Mouse (Mus musculus): ENCODE results near the gene Bub1b. TPM values are rescaled to one million over a fixed set of nuclear protein-coding genes. Genes with fewer than 3 reads are reported as not detected.
"Not testable (repeated sequence)": the region's sequence is repeated elsewhere in the genome, so short reads cannot be mapped to it uniquely, and the experiment has no call there.

The Bub1b gene
- polyA plus RNA-seq, 1 experiment, result 54.9 TPM

- no peak overlapping the region for H3ac ChIP-seq (ENCODE audit: control insufficient read depth, insufficient read length, low read depth)
- peaks cover 57% of the 10 kb centered on the region for H3K36me3 ChIP-seq (ENCODE audit: control insufficient read depth, insufficient read depth)
- TF ChIP-seq CTCF (IDR thresholded peaks at IDR 0.05; ENCODE audit: control insufficient read depth, insufficient read depth, insufficient read length) (no peak), CEBPB (IDR thresholded peaks at IDR 0.05; ENCODE audit: low read depth) (no peak), MYOD1 (IDR thresholded peaks at IDR 0.05; ENCODE audit: control insufficient read depth, insufficient read length, low read depth) (no peak), USF1 (IDR thresholded peaks at IDR 0.05; ENCODE audit: low read depth) (no peak), MAX (IDR thresholded peaks at IDR 0.05) (no peak), FOSL1 (IDR thresholded peaks at IDR 0.05; ENCODE audit: insufficient read depth, low read length, poor library complexity, severe bottlenecking) (no peak), MYOG (IDR thresholded peaks at IDR 0.05; ENCODE audit: control insufficient read depth, extremely low read depth, insufficient read length) (no peak)
These were observed 43.1 kb downstream of the Bub1b start for GRCm38 (mm10) chr2:118641147-118641546.

GRCm38 (mm10) chr2:118642431-118642830, 44.4 kb downstream of the Bub1b start:
- no peak overlapping the region for H3ac ChIP-seq (ENCODE audit: control insufficient read depth, insufficient read length, low read depth)
- TF ChIP-seq FOSL1 (IDR thresholded peaks at IDR 0.05; ENCODE audit: insufficient read depth, low read length, poor library complexity, severe bottlenecking) (no peak), CEBPB (IDR thresholded peaks at IDR 0.05; ENCODE audit: low read depth) (no peak), MYOG (IDR thresholded peaks at IDR 0.05; ENCODE audit: control insufficient read depth, extremely low read depth, insufficient read length) (no peak)
- H3K79me3 ChIP-seq (ENCODE audit: low read depth), result no peaks in the 10 kb centered on the region
- peaks cover 48% of the 10 kb centered on the region for H3K36me3 ChIP-seq (ENCODE audit: control insufficient read depth, insufficient read depth)
- no peak overlapping the region for H3K4me3 ChIP-seq (ENCODE audit: insufficient read depth, poor library complexity, severe bottlenecking)
- no peaks in the 10 kb centered on the region for H3K79me2 ChIP-seq (ENCODE audit: control insufficient read depth, insufficient read depth)
- no peaks in the 10 kb centered on the region for H3K27me3 ChIP-seq (ENCODE audit: control insufficient read depth, insufficient read depth, insufficient read length)

More at GRCm38 (mm10) chr2:118641147-118641546, 43.1 kb downstream of the Bub1b start:
- no peaks in the 10 kb centered on the region for H3K27me3 ChIP-seq (ENCODE audit: control insufficient read depth, insufficient read depth, insufficient read length)
- H3K79me3 ChIP-seq (ENCODE audit: low read depth), result no peaks in the 10 kb centered on the region
- no peak overlapping the region for H3K4me3 ChIP-seq (ENCODE audit: insufficient read depth, poor library complexity, severe bottlenecking)
- H3K79me2 ChIP-seq (ENCODE audit: control insufficient read depth, insufficient read depth), result no peaks in the 10 kb centered on the region

- H3K36me3 ChIP-seq (ENCODE audit: control insufficient read depth, insufficient read depth), result peaks cover 43% of the 10 kb centered on the region
- no peaks in the 10 kb centered on the region for H3K79me2 ChIP-seq (ENCODE audit: control insufficient read depth, insufficient read depth)
- TF ChIP-seq CTCF (IDR thresholded peaks at IDR 0.05; ENCODE audit: control insufficient read depth, insufficient read depth, insufficient read length), result no peak
- TF ChIP-seq MAX (IDR thresholded peaks at IDR 0.05), result no peak
- no peak for TF ChIP-seq FOSL1 (IDR thresholded peaks at IDR 0.05; ENCODE audit: insufficient read depth, low read length, poor library complexity, severe bottlenecking)
- no peak for TF ChIP-seq MYOD1 (IDR thresholded peaks at IDR 0.05; ENCODE audit: control insufficient read depth, insufficient read length, low read depth)
- TF ChIP-seq MYOG (IDR thresholded peaks at IDR 0.05; ENCODE audit: control insufficient read depth, extremely low read depth, insufficient read length), result no peak
- TF ChIP-seq USF1 (IDR thresholded peaks at IDR 0.05; ENCODE audit: low read depth), result no peak
- no peak for TF ChIP-seq CEBPB (IDR thresholded peaks at IDR 0.05; ENCODE audit: low read depth)
- H3K4me3 ChIP-seq (ENCODE audit: insufficient read depth, poor library complexity, severe bottlenecking), result no peak overlapping the region
- H3K27me3 ChIP-seq (ENCODE audit: control insufficient read depth, insufficient read depth, insufficient read length), result no peaks in the 10 kb centered on the region
- no peaks in the 10 kb centered on the region for H3K79me3 ChIP-seq (ENCODE audit: low read depth)
- no peak overlapping the region for H3ac ChIP-seq (ENCODE audit: control insufficient read depth, insufficient read length, low read depth)
These were observed 44.9 kb downstream of the Bub1b start for GRCm38 (mm10) chr2:118642942-118643341.

- Histone ChIP-seq H3K79me3 (ENCODE audit: low read depth) (no peaks in the 10 kb centered on the region), H3ac (ENCODE audit: control insufficient read depth, insufficient read length, low read depth) (no peak overlapping the region), H3K36me3 (ENCODE audit: control insufficient read depth, insufficient read depth) (peaks cover 8% of the 10 kb centered on the region), H3K27me3 (ENCODE audit: control insufficient read depth, insufficient read depth, insufficient read length) (no peaks in the 10 kb centered on the region), H3K79me2 (ENCODE audit: control insufficient read depth, insufficient read depth) (no peaks in the 10 kb centered on the region), H3K4me3 (ENCODE audit: insufficient read depth, poor library complexity, severe bottlenecking) (no peak overlapping the region)
- no peak for TF ChIP-seq CTCF (IDR thresholded peaks at IDR 0.05; ENCODE audit: control insufficient read depth, insufficient read depth, insufficient read length)
- TF ChIP-seq MYOG (IDR thresholded peaks at IDR 0.05; ENCODE audit: control insufficient read depth, extremely low read depth, insufficient read length), result no peak
- no peak for TF ChIP-seq FOSL1 (IDR thresholded peaks at IDR 0.05; ENCODE audit: insufficient read depth, low read length, poor library complexity, severe bottlenecking)
- TF ChIP-seq USF1 (IDR thresholded peaks at IDR 0.05; ENCODE audit: low read depth), result no peak
- TF ChIP-seq CEBPB (IDR thresholded peaks at IDR 0.05; ENCODE audit: low read depth), result no peak
- no peak for TF ChIP-seq MAX (IDR thresholded peaks at IDR 0.05)
- TF ChIP-seq MYOD1 (IDR thresholded peaks at IDR 0.05; ENCODE audit: control insufficient read depth, insufficient read length, low read depth), result no peak
These were observed 48.7 kb downstream of the Bub1b start for GRCm38 (mm10) chr2:118646665-118647064.

- not testable (repeated sequence) for H3K36me3 ChIP-seq (ENCODE audit: control insufficient read depth, insufficient read depth); H3K79me3 ChIP-seq (ENCODE audit: low read depth); H3ac ChIP-seq (ENCODE audit: control insufficient read depth, insufficient read length, low read depth); H3K79me2 ChIP-seq (ENCODE audit: control insufficient read depth, insufficient read depth); H3K4me3 ChIP-seq (ENCODE audit: insufficient read depth, poor library complexity, severe bottlenecking); H3K27me3 ChIP-seq (ENCODE audit: control insufficient read depth, insufficient read depth, insufficient read length)
These were observed 52.7 kb downstream of the Bub1b start for GRCm38 (mm10) chr2:118650697-118651096.

- Histone ChIP-seq H3K27me3 (ENCODE audit: control insufficient read depth, insufficient read depth, insufficient read length) (peaks cover 3% of the 10 kb centered on the region), H3K79me2 (ENCODE audit: control insufficient read depth, insufficient read depth) (no peaks in the 10 kb centered on the region), H3K4me3 (ENCODE audit: insufficient read depth, poor library complexity, severe bottlenecking) (no peak overlapping the region), H3K36me3 (ENCODE audit: control insufficient read depth, insufficient read depth) (no peaks in the 10 kb centered on the region), H3ac (ENCODE audit: control insufficient read depth, insufficient read length, low read depth) (no peak overlapping the region), H3K79me3 (ENCODE audit: low read depth) (no peaks in the 10 kb centered on the region)
- TF ChIP-seq CEBPB (IDR thresholded peaks at IDR 0.05; ENCODE audit: low read depth), result no peak
- no peak for TF ChIP-seq CTCF (IDR thresholded peaks at IDR 0.05; ENCODE audit: control insufficient read depth, insufficient read depth, insufficient read length)
- no peak for TF ChIP-seq MYOD1 (IDR thresholded peaks at IDR 0.05; ENCODE audit: control insufficient read depth, insufficient read length, low read depth)
These were observed 58.8 kb downstream of the Bub1b start for GRCm38 (mm10) chr2:118656688-118657281.

All from C2C12 (cell line).